Mouse (Mus musculus) CH12.LX (cell line): ENCODE results near the gene Trmo. TPM values are rescaled to one million over a fixed set of nuclear protein-coding genes. Genes with fewer than 3 reads are reported as not detected.

Source experiments
- DNase-seq: peaks from one replicate; pipeline ENCODE4 v3.0.0-alpha.2; 2013; ENCODE audit errors: extremely low read depth
- H3K27ac ChIP-seq: 2 replicates; pipeline ENCODE4 v1.5.1; 2012; ENCODE audit warnings: low read depth, mild to moderate bottlenecking, control low read depth, moderate library complexity; ENCODE audit not compliant: insufficient read depth
- H3K27me3 ChIP-seq: replicated peaks from 2 replicates; pipeline ENCODE3; 2012; ENCODE audit warnings: inconsistent platforms
- H3K36me3 ChIP-seq, 2 experiments: replicated peaks in 1 of 2; 2 replicates each; pipeline versions ENCODE3 to v1.6.1; 2012; ENCODE audit warnings: inconsistent platforms in 1 of 2, low read length in 1 of 2, mild to moderate bottlenecking in 1 of 2, mixed read lengths in 1 of 2, moderate library complexity in 1 of 2; ENCODE audit not compliant: control insufficient read depth in 1 of 2, insufficient read depth in 1 of 2
- H3K4me1 ChIP-seq, 2 experiments: 2 replicates each; pipeline ENCODE4 v1.6.1; 2012; ENCODE audit warnings: inconsistent platforms in 1 of 2, moderate library complexity in 1 of 2; ENCODE audit not compliant: insufficient read depth in 2 of 2, control insufficient read depth in 1 of 2
- H3K4me2 ChIP-seq: 2 replicates; pipeline ENCODE4 v1.6.1; 2012; ENCODE audit warnings: low read depth, mild to moderate bottlenecking, control low read depth; ENCODE audit not compliant: poor library complexity, insufficient read depth, severe bottlenecking
- H3K4me3 ChIP-seq, 3 experiments: fragments of 150-350 bp in 1 of 3; sonication (generic) in 1 of 3; replicated peaks in 1 of 3; 2 replicates each; pipeline versions ENCODE3 to v1.5.1; 2011 to 2012; ENCODE audit warnings: low read depth in 2 of 3, low read length in 2 of 3, mild to moderate bottlenecking in 2 of 3, moderate library complexity in 2 of 3, control low read depth in 1 of 3, improper control_type of control experiment in 1 of 3, inconsistent platforms in 1 of 3, mixed read lengths in 1 of 3; ENCODE audit not compliant: poor library complexity in 1 of 3
- H3K79me2 ChIP-seq: replicated peaks from 2 replicates; pipeline ENCODE4 v1.6.1; 2012; ENCODE audit warnings: mild to moderate bottlenecking, moderate library complexity; ENCODE audit not compliant: control insufficient read depth, poor library complexity, insufficient read depth, severe bottlenecking; ENCODE audit errors: extremely low read depth
- H3K9ac ChIP-seq: 2 replicates; pipeline ENCODE4 v1.6.1; 2012; ENCODE audit warnings: low read depth, mild to moderate bottlenecking, control low read depth, moderate library complexity; ENCODE audit not compliant: insufficient read depth
- H3K9me3 ChIP-seq: replicated peaks from 2 replicates; pipeline ENCODE3; 2012; ENCODE audit warnings: low read length, inconsistent platforms, mixed read lengths
- CHD1 ChIP-seq: IDR thresholded peaks from 2 replicates; pipeline ENCODE4 v1.6.1; 2012; ENCODE audit warnings: low read depth, low read length, improper control_type of control experiment, inconsistent platforms
- CTCF ChIP-seq, 2 experiments: IDR thresholded peaks in 1 of 2; conservative IDR thresholded peaks in 1 of 2; 2 replicates each; pipeline ENCODE4 v1.5.1; 2011 to 2012; ENCODE audit warnings: low read depth in 2 of 2, low read length in 2 of 2, improper control_type of control experiment in 1 of 2, inconsistent platforms in 1 of 2, mild to moderate bottlenecking in 1 of 2, moderate library complexity in 1 of 2
- ELF1 ChIP-seq: IDR thresholded peaks from 2 replicates; pipeline ENCODE4 v1.6.1; 2014; ENCODE audit warnings: low read depth, mild to moderate bottlenecking, inconsistent platforms, low read length, improper control_type of control experiment
- EP300 ChIP-seq: IDR thresholded peaks from 2 replicates; pipeline ENCODE4 v1.6.1; 2011; ENCODE audit warnings: low read length, improper control_type of control experiment
- ETS1 ChIP-seq: conservative IDR thresholded peaks from 2 replicates; pipeline ENCODE4 v1.6.1; 2012; ENCODE audit warnings: low read depth, mild to moderate bottlenecking, inconsistent platforms, low read length, improper control_type of control experiment, moderate library complexity
- JUND ChIP-seq: conservative IDR thresholded peaks from 2 replicates; pipeline ENCODE4 v1.6.1; 2011; ENCODE audit warnings: low read depth, low read length, improper control_type of control experiment
- KAT2A ChIP-seq: IDR thresholded peaks from 2 replicates; pipeline ENCODE4 v1.6.1; 2012; ENCODE audit warnings: low read length, improper control_type of control experiment, inconsistent platforms; ENCODE audit not compliant: insufficient replicate concordance
- MAFK ChIP-seq: IDR thresholded peaks from 2 replicates; pipeline ENCODE4 v1.6.1; 2011; ENCODE audit warnings: low read length, improper control_type of control experiment; ENCODE audit not compliant: insufficient replicate concordance
- MAX ChIP-seq: IDR thresholded peaks from 2 replicates; pipeline ENCODE4 v1.6.1; 2011; ENCODE audit warnings: low read length, improper control_type of control experiment
- MAZ ChIP-seq: IDR thresholded peaks from 2 replicates; pipeline ENCODE4 v1.6.1; 2012; ENCODE audit warnings: low read depth, mild to moderate bottlenecking, inconsistent platforms, low read length, improper control_type of control experiment, moderate library complexity
- MYC ChIP-seq: IDR thresholded peaks from 2 replicates; pipeline ENCODE4 v1.6.1; 2011; ENCODE audit warnings: low read depth, mild to moderate bottlenecking, improper control_type of control experiment, low read length
- NRF1 ChIP-seq: IDR thresholded peaks from 2 replicates; pipeline ENCODE4 v1.6.1; 2014; ENCODE audit warnings: low read depth, mild to moderate bottlenecking, inconsistent platforms, low read length, improper control_type of control experiment, moderate library complexity
- PAX5 ChIP-seq: IDR thresholded peaks from 2 replicates; pipeline ENCODE4 v1.6.1; 2012; ENCODE audit warnings: low read length, inconsistent platforms, mixed read lengths
- POLR2A ChIP-seq: IDR thresholded peaks from 2 replicates; pipeline ENCODE4 v1.6.1; 2011; ENCODE audit warnings: low read depth, mild to moderate bottlenecking, improper control_type of control experiment, low read length
- RCOR1 ChIP-seq: conservative IDR thresholded peaks from 2 replicates; pipeline ENCODE4 v1.6.1; 2012; ENCODE audit warnings: low read depth, mild to moderate bottlenecking, inconsistent platforms, low read length, improper control_type of control experiment
- UBTF ChIP-seq: IDR thresholded peaks from 2 replicates; pipeline ENCODE4 v1.6.1; 2012; ENCODE audit warnings: low read depth, mild to moderate bottlenecking, inconsistent platforms, low read length, improper control_type of control experiment, moderate library complexity
- USF1 ChIP-seq: IDR thresholded peaks from 2 replicates; pipeline ENCODE4 v1.6.1; 2014; ENCODE audit warnings: low read depth, mild to moderate bottlenecking, inconsistent platforms, low read length, improper control_type of control experiment
- USF2 ChIP-seq: conservative IDR thresholded peaks from 2 replicates; pipeline ENCODE4 v1.6.1; 2011; ENCODE audit warnings: low read depth, low read length, improper control_type of control experiment
- ZC3H11A ChIP-seq: IDR thresholded peaks from 2 replicates; pipeline ENCODE4 v1.6.1; 2012; ENCODE audit warnings: low read depth, mild to moderate bottlenecking, inconsistent platforms, low read length, improper control_type of control experiment
- ZKSCAN1 ChIP-seq: IDR thresholded peaks from 2 replicates; pipeline ENCODE4 v1.6.1; 2012; ENCODE audit warnings: low read depth, inconsistent platforms, low read length, improper control_type of control experiment, borderline replicate concordance
- ZMIZ1 ChIP-seq: IDR thresholded peaks from 2 replicates; pipeline ENCODE4 v1.6.1; 2012; ENCODE audit warnings: low read depth, mild to moderate bottlenecking, inconsistent platforms, low read length, improper control_type of control experiment
- ZNF384 ChIP-seq: IDR thresholded peaks from 2 replicates; pipeline ENCODE4 v1.6.1; 2012; ENCODE audit warnings: low read depth, low read length, improper control_type of control experiment, inconsistent platforms
- dilution Hi-C: fragments of 300-500 bp; cut with MboI; formaldehyde crosslinking; loops from 2 replicates; pipeline ENCODE4 v1.14.3; 2020; ENCODE audit warnings: low sequenced_read_pairs; ENCODE audit not compliant: extremely low pct_unique_long_range_greater_than_20kb, extremely low pct_ligation_motif_present
- in situ Hi-C: fragments of 300-500 bp; cut with MboI; formaldehyde crosslinking; loops from 3 replicates; pipeline ENCODE4 v1.14.3; 2019; ENCODE audit warnings: low sequenced_read_pairs, low pct_ligation_motif_present, low pct_unique_long_range_greater_than_20kb, mixed read lengths
- polyA plus RNA-seq: library from polyadenylated mRNA; unstranded; fragments of >175 nt; gene quantifications from 2 replicates; pipeline ENCODE4 v1.2.1, GENCODE M21; 2012; ENCODE audit warnings: low read depth; ENCODE audit not compliant: insufficient read length
- total RNA-seq, 2 experiments: library from RNA; depleted of rRNA; stranded (reverse); fragments of 300-350 nt in 1 of 2; fragments of >200 nt in 1 of 2; gene quantifications; 2 replicates each; pipeline ENCODE4 v1.2.3; 2012 to 2014

The Trmo gene
- total and polyA plus RNA-seq, 3 experiments = 15.4 to 27.0 (median 18.8) TPM

GRCm38 (mm10) chr4:46367487-46367959 is 21.7 kb downstream of the Trmo start:
- Histone ChIP-seq H3K27me3 (no peaks in the 10 kb centered on the region), H3K9ac (no peak overlapping the region), H3K4me1 (no peaks in the 10 kb centered on the region), H3K4me3 (no peak overlapping the region), H3K27ac (no peak overlapping the region), H3K79me2 (no peaks in the 10 kb centered on the region), H3K4me2 (no peak overlapping the region), H3K9me3 (peaks cover 5% of the 10 kb centered on the region), H3K36me3 (no peaks in the 10 kb centered on the region)
- in situ Hi-C loops = no loop called here
- TF ChIP-seq NRF1 = no peak
- TF ChIP-seq ZC3H11A = no peak
- no peak for TF ChIP-seq JUND
- no peak for TF ChIP-seq ZMIZ1
- no peak for TF ChIP-seq CHD1
- no peak for TF ChIP-seq MYC
- no peak for TF ChIP-seq ZNF384
- TF ChIP-seq USF2 = no peak
- TF ChIP-seq MAFK = no peak
- TF ChIP-seq PAX5 = no peak
- no peak for TF ChIP-seq KAT2A
- no peak for DNase-seq
- dilution Hi-C loops = no loop called here

DNA sequence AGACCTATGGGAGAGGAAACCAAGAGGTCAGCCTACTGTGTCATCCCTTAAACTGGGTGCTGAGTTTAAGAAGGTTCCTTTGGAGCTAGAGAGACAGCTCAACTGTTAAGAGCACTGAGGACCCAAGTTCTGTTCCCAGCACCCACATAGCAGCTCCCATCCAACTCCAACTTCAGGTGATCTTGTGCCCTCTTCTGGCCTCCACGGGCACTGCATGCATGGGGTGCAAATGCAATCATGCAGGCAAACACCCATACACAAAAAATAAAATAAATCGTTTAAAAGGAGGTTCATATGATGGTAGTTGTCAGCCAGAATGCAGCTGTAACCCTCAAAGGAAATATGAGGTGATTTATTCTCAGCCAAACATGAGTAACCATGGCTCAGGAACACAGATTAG is 24.9 kb downstream of the Trmo start:
- Histone ChIP-seq H3K9ac (no peak overlapping the region), H3K79me2 (no peaks in the 10 kb centered on the region), H3K36me3 (no peaks in the 10 kb centered on the region), H3K4me2 (no peak overlapping the region), H3K27ac (no peak overlapping the region), H3K4me3 (no peak overlapping the region), H3K9me3 (peaks cover 5% of the 10 kb centered on the region), H3K27me3 (no peaks in the 10 kb centered on the region), H3K4me1 (peaks cover 2 to 16% of the 10 kb centered on the region in 2 experiments; a peak in 3 of 4 replicates)
- no peak for DNase-seq
- in situ Hi-C loops = no loop called here
- dilution Hi-C loops = no loop called here
- TF ChIP-seq CTCF (conservative IDR thresholded peaks at IDR 0.05 in 1 of 2, IDR thresholded peaks at IDR 0.05 in 1 of 2; ENCODE audit: low read depth in 2 of 2, low read length in 2 of 2) = peak in 1 of 2 experiments; percentile 19; a peak in 1 of 4 replicates
- TF ChIP-seq MAZ = no peak

DNA sequence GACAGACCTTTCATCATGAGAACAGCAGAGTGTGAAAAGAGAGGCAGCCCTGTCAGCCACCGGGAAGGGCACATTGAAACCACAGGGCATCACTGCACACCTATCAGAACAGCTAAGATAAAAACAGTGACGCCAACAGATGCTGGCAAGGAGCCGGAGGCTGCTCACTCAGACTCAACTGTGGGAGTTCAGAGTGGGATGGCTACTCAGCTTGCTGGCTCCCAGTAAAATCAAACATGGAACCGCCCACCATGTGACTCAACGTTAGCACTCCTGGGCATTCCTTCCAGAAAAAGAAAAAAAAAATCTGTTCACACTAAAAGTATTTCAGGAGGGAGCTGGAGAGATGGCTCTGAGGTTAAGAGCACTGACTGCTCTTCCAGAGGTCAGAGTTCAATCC is 28.0 kb downstream of the Trmo start:
- no peak overlapping the region for H3K27ac ChIP-seq
- no peak for DNase-seq
- H3K27me3 ChIP-seq = no peaks in the 10 kb centered on the region
- no peak overlapping the region for H3K4me2 ChIP-seq
- H3K4me1 ChIP-seq = peaks cover 8 to 43% of the 10 kb centered on the region in 2 experiments
- no peaks in the 10 kb centered on the region for H3K79me2 ChIP-seq
- H3K4me3 ChIP-seq = no peak overlapping the region
- TF ChIP-seq ELF1 = no peak
- no peak for TF ChIP-seq USF2
- TF ChIP-seq RCOR1 = no peak
- no peak for TF ChIP-seq MAX
- TF ChIP-seq USF1 = no peak
- no peak for TF ChIP-seq ZC3H11A
- TF ChIP-seq CHD1 = no peak
- TF ChIP-seq POLR2A = no peak
- no peak for TF ChIP-seq KAT2A
- no peak for TF ChIP-seq UBTF
- no peak for TF ChIP-seq ETS1
- no peak for TF ChIP-seq CTCF (conservative IDR thresholded peaks at IDR 0.05 in 1 of 2, IDR thresholded peaks at IDR 0.05 in 1 of 2; ENCODE audit: low read depth in 2 of 2, low read length in 2 of 2)
- TF ChIP-seq NRF1 = no peak
- TF ChIP-seq EP300 = no peak
- no peak for TF ChIP-seq ZKSCAN1
- no peak for TF ChIP-seq MYC
- TF ChIP-seq, all 38 proteins: peak for 0
- dilution Hi-C loops = no loop called here
- no peaks in the 10 kb centered on the region for H3K36me3 ChIP-seq
- H3K9me3 ChIP-seq = peaks cover 5% of the 10 kb centered on the region
- in situ Hi-C loops = no loop called here
- no peak overlapping the region for H3K9ac ChIP-seq
